Mouse (Mus musculus) liver, embryonic 12.5 days (tissue): ENCODE data around the gene Prf1. TPM values are rescaled to one million over a fixed set of nuclear protein-coding genes. Genes with fewer than 3 reads are reported as not detected.
A peak's percentile ranks its signal among the peaks of the same experiment; 100 is the strongest.

Source experiments
- ATAC-seq: fragments of 200-750 bp; cut with Nextera tagmentation; 2 replicates; pipeline ENCODE4 v1.8.0; 2017; ENCODE audit warnings: moderate number of reproducible peaks, mild to moderate bottlenecking, moderate library complexity
- H3K27ac ChIP-seq: fragments of 300-500 bp; sonication (generic); 2 replicates; pipeline ENCODE4 v1.5.1; 2016; ENCODE audit warnings: mild to moderate bottlenecking
- H3K27me3 ChIP-seq: fragments of 300-500 bp; sonication (generic); replicated peaks from 2 replicates; pipeline ENCODE4 v1.6.1; 2016; ENCODE audit warnings: mild to moderate bottlenecking, moderate library complexity
- H3K36me3 ChIP-seq: fragments of 300-500 bp; sonication (generic); 2 replicates; pipeline ENCODE4 v1.6.1; 2016; ENCODE audit warnings: mild to moderate bottlenecking, moderate library complexity
- H3K4me1 ChIP-seq: fragments of 300-500 bp; sonication (generic); 2 replicates; pipeline ENCODE4 v1.6.1; 2016
- H3K4me2 ChIP-seq: fragments of 300-500 bp; sonication (generic); 2 replicates; pipeline ENCODE4 v1.6.1; 2016; ENCODE audit warnings: mild to moderate bottlenecking, moderate library complexity
- H3K4me3 ChIP-seq: fragments of 300-500 bp; sonication (generic); 2 replicates; pipeline ENCODE4 v1.5.1; 2016; ENCODE audit warnings: mild to moderate bottlenecking, moderate library complexity
- H3K9ac ChIP-seq: fragments of 300-500 bp; sonication (generic); 2 replicates; pipeline ENCODE4 v1.6.1; 2016; ENCODE audit warnings: mild to moderate bottlenecking, moderate library complexity
- H3K9me3 ChIP-seq: fragments of 300-500 bp; sonication (generic); replicated peaks from 2 replicates; pipeline ENCODE4 v1.6.1; 2016; ENCODE audit warnings: mild to moderate bottlenecking, moderate library complexity
- WGBS: fragments of 180-500 bp; shearing (Covaris S2); methylation state at CpG from one replicate; pipeline ENCODE4 v1.1.7; 2016; ENCODE audit not compliant: insufficient replicate concordance; 5-methylcytosine and 5-hydroxymethylcytosine counted together
- polyA plus RNA-seq: library from polyadenylated mRNA; unstranded; fragments of >200 nt; fragmentation: Nextera tagmentation; extraction: Ambion mirVana; gene quantifications from 2 replicates; pipeline ENCODE4 v1.2.1, GENCODE M21; 2016

Gene Prf1
- polyA plus RNA-seq, 1 experiment from 2014 or later: not detected

- no peak overlapping the region for H3K27ac ChIP-seq
- WGBS: 54% methylated on average over 8 of the region's 8 CpGs
- no peaks in the 10 kb centered on the region for H3K27me3 ChIP-seq
- no peak overlapping the region for H3K9ac ChIP-seq
- no peak overlapping the region for H3K4me2 ChIP-seq
- no peak overlapping the region for H3K4me3 ChIP-seq
- no peak for ATAC-seq
- H3K4me1 ChIP-seq: no peaks in the 10 kb centered on the region
- H3K9me3 ChIP-seq: no peaks in the 10 kb centered on the region
- no peaks in the 10 kb centered on the region for H3K36me3 ChIP-seq
Measured at GRCm38 (mm10) chr10:61294242-61294641, 3.4 kb upstream of the Prf1 start.

GRCm38 (mm10) chr10:61296713-61297445 lies 754 bp upstream of the Prf1 start:
- Histone ChIP-seq H3K4me3 (no peak overlapping the region), H3K4me2 (no peak overlapping the region), H3K9ac (no peak overlapping the region), H3K4me1 (no peaks in the 10 kb centered on the region), H3K36me3 (no peaks in the 10 kb centered on the region), H3K27ac (no peak overlapping the region), H3K27me3 (no peaks in the 10 kb centered on the region), H3K9me3 (no peaks in the 10 kb centered on the region)
- no peak for ATAC-seq
- 67% methylated on average over 8 of the region's 8 CpGs for WGBS

- no peak overlapping the region for H3K4me3 ChIP-seq
- WGBS: 33% methylated on average over 3 of the region's 3 CpGs
- no peaks in the 10 kb centered on the region for H3K9me3 ChIP-seq
- H3K9ac ChIP-seq: no peak overlapping the region
- H3K4me1 ChIP-seq: no peaks in the 10 kb centered on the region
- no peak overlapping the region for H3K27ac ChIP-seq
- H3K36me3 ChIP-seq: no peaks in the 10 kb centered on the region
- no peak overlapping the region for H3K4me2 ChIP-seq
- no peak for ATAC-seq
- H3K27me3 ChIP-seq: no peaks in the 10 kb centered on the region
Measured at GRCm38 (mm10) chr10:61300996-61301395, 3.4 kb downstream of the Prf1 start.

- no peak overlapping the region for H3K4me3 ChIP-seq
- no peaks in the 10 kb centered on the region for H3K27me3 ChIP-seq
- H3K27ac ChIP-seq: no peak overlapping the region
- ATAC-seq: no peak
- no peaks in the 10 kb centered on the region for H3K9me3 ChIP-seq
- no peaks in the 10 kb centered on the region for H3K4me1 ChIP-seq
- 70% methylated on average over 6 of the region's 6 CpGs for whole genome bisulfite sequencing
- H3K4me2 ChIP-seq: no peak overlapping the region
- H3K9ac ChIP-seq: no peak overlapping the region
- H3K36me3 ChIP-seq: no peaks in the 10 kb centered on the region
Measured at GRCm38 (mm10) chr10:61304046-61304445, 6.4 kb downstream of the Prf1 start.

GRCm38 (mm10) chr10:61305928-61306590 lies 8.4 kb downstream of the Prf1 start:
- no peaks in the 10 kb centered on the region for H3K4me1 ChIP-seq
- no peak for ATAC-seq
- H3K4me2 ChIP-seq: no peak overlapping the region
- H3K4me3 ChIP-seq: no peak overlapping the region
- no peak overlapping the region for H3K27ac ChIP-seq
- no peaks in the 10 kb centered on the region for H3K36me3 ChIP-seq
- no peaks in the 10 kb centered on the region for H3K9me3 ChIP-seq
- no peaks in the 10 kb centered on the region; the same call in 1 of the 2 replicates for H3K27me3 ChIP-seq
- 41% methylated on average over 13 of the region's 13 CpGs for WGBS
- H3K9ac ChIP-seq: no peak overlapping the region

- no peak overlapping the region for H3K9ac ChIP-seq
- no peak for ATAC-seq
- no peak overlapping the region for H3K4me2 ChIP-seq
- H3K4me3 ChIP-seq: no peak overlapping the region
- no peaks in the 10 kb centered on the region for H3K36me3 ChIP-seq
- no peaks in the 10 kb centered on the region; the same call in 1 of the 2 replicates for H3K27me3 ChIP-seq
- 55% methylated on average over 12 of the region's 12 CpGs for WGBS
- H3K27ac ChIP-seq: no peak overlapping the region
- no peaks in the 10 kb centered on the region for H3K9me3 ChIP-seq
- H3K4me1 ChIP-seq: peaks cover 14% of the 10 kb centered on the region; the same call in 1 of the 2 replicates
Measured at GRCm38 (mm10) chr10:61308706-61309320, 11.2 kb downstream of the Prf1 start.

- no peak overlapping the region; the same call in 1 of the 2 replicates for H3K4me2 ChIP-seq
- 71% methylated on average over 6 of the region's 6 CpGs for WGBS
- H3K27ac ChIP-seq: peak overlapping the region; percentile 45; the same call in 1 of the 2 replicates
- H3K27me3 ChIP-seq: no peaks in the 10 kb centered on the region; the same call in 1 of the 2 replicates
- H3K36me3 ChIP-seq: no peaks in the 10 kb centered on the region
- H3K4me3 ChIP-seq: no peak overlapping the region
- no peak overlapping the region for H3K9ac ChIP-seq
- H3K9me3 ChIP-seq: no peaks in the 10 kb centered on the region
- H3K4me1 ChIP-seq: peaks cover 21% of the 10 kb centered on the region
- ATAC-seq: no peak
Measured at GRCm38 (mm10) chr10:61312159-61312558, 14.5 kb downstream of the Prf1 start.

- Histone ChIP-seq H3K9ac (no peak overlapping the region), H3K4me2 (no peak overlapping the region; the same call in 1 of the 2 replicates), H3K4me3 (no peak overlapping the region), H3K27ac (peak overlapping the region; percentile 45; the same call in 1 of the 2 replicates), H3K4me1 (peaks cover 21% of the 10 kb centered on the region), H3K36me3 (no peaks in the 10 kb centered on the region), H3K27me3 (no peaks in the 10 kb centered on the region; the same call in 1 of the 2 replicates), H3K9me3 (no peaks in the 10 kb centered on the region)
- ATAC-seq: peak; percentile 66
- WGBS: 41% methylated on average over 7 of the region's 7 CpGs
Measured at GRCm38 (mm10) chr10:61312754-61313153, 15.1 kb downstream of the Prf1 start.

GRCm38 (mm10) chr10:61313750-61314149 lies 16.1 kb downstream of the Prf1 start:
- H3K9ac ChIP-seq: no peak overlapping the region
- H3K4me3 ChIP-seq: no peak overlapping the region
- H3K27ac ChIP-seq: no peak overlapping the region
- H3K36me3 ChIP-seq: 0 out of 2 replicates have a peak, but pooled peaks cover 4% of the 10 kb centered on the region
- ATAC-seq: no peak
- 27% methylated on average over 7 of the region's 7 CpGs for WGBS
- H3K9me3 ChIP-seq: no peaks in the 10 kb centered on the region
- no peak overlapping the region for H3K4me2 ChIP-seq
- H3K4me1 ChIP-seq: peaks cover 21% of the 10 kb centered on the region
- H3K27me3 ChIP-seq: no peaks in the 10 kb centered on the region; the same call in 1 of the 2 replicates

GRCm38 (mm10) chr10:61315324-61315880 lies 17.8 kb downstream of the Prf1 start:
- WGBS: 63% methylated on average over 9 of the region's 9 CpGs
- H3K36me3 ChIP-seq: peaks cover 12% of the 10 kb centered on the region
- no peaks in the 10 kb centered on the region for H3K9me3 ChIP-seq
- no peak overlapping the region for H3K4me2 ChIP-seq
- peaks cover 21% of the 10 kb centered on the region for H3K4me1 ChIP-seq
- H3K27me3 ChIP-seq: no peaks in the 10 kb centered on the region; the same call in 1 of the 2 replicates
- H3K9ac ChIP-seq: no peak overlapping the region
- H3K27ac ChIP-seq: no peak overlapping the region
- no peak for ATAC-seq
- no peak overlapping the region for H3K4me3 ChIP-seq

- ATAC-seq: no peak
- whole genome bisulfite sequencing: 65% methylated on average over 3 of the region's 3 CpGs
Measured at GRCm38 (mm10) chr10:61318527-61318926, 20.9 kb downstream of the Prf1 start.

GRCm38 (mm10) chr10:61324717-61325116 lies 27.1 kb downstream of the Prf1 start:
- no peak for ATAC-seq
- Histone ChIP-seq H3K4me2 (no peak overlapping the region), H3K27me3 (no peaks in the 10 kb centered on the region), H3K27ac (no peak overlapping the region), H3K36me3 (peaks cover 32% of the 10 kb centered on the region), H3K9ac (no peak overlapping the region), H3K4me1 (no peaks in the 10 kb centered on the region), H3K9me3 (no peaks in the 10 kb centered on the region), H3K4me3 (no peak overlapping the region)
- 66% methylated on average over 8 of the region's 8 CpGs for WGBS

More at GRCm38 (mm10) chr10:61318527-61318926, 20.9 kb downstream of the Prf1 start:
- Histone ChIP-seq H3K9ac (no peak overlapping the region), H3K27me3 (no peaks in the 10 kb centered on the region), H3K9me3 (no peaks in the 10 kb centered on the region), H3K36me3 (peaks cover 38% of the 10 kb centered on the region), H3K27ac (no peak overlapping the region), H3K4me2 (no peak overlapping the region), H3K4me1 (peaks cover 10% of the 10 kb centered on the region), H3K4me3 (no peak overlapping the region)
